Mouse (Mus musculus) ES-Bruce4 (cell line): ENCODE results near the gene Serpina3k. TPM values are rescaled to one million over a fixed set of nuclear protein-coding genes. Genes with fewer than 3 reads are reported as not detected.
"Not testable (repeated sequence)": the region's sequence is repeated elsewhere in the genome, so short reads cannot be mapped to it uniquely, and the experiment has no call there.

Experiments
- H3K27ac ChIP-seq: 2 replicates; pipeline ENCODE4 v1.5.1; 2012; ENCODE audit warnings: low read length, inconsistent platforms; ENCODE audit not compliant: insufficient read depth
- H3K27me3 ChIP-seq: 2 replicates; pipeline ENCODE4 v1.6.1; 2012; ENCODE audit warnings: mild to moderate bottlenecking, low read length, inconsistent platforms; ENCODE audit not compliant: control insufficient read depth, poor library complexity, insufficient read depth, severe bottlenecking
- H3K36me3 ChIP-seq: 2 replicates; pipeline ENCODE4 v1.6.1; 2012; ENCODE audit warnings: inconsistent platforms, mild to moderate bottlenecking, low read length, moderate library complexity; ENCODE audit not compliant: control insufficient read depth, poor library complexity, insufficient read depth, severe bottlenecking
- H3K4me1 ChIP-seq: one replicate; pipeline ENCODE4 v1.8.1; 2011; ENCODE audit warnings: low read length; ENCODE audit not compliant: control insufficient read depth, insufficient read depth
- H3K4me3 ChIP-seq: 2 replicates; pipeline ENCODE4 v1.5.1; 2011; ENCODE audit warnings: low read depth, mild to moderate bottlenecking, low read length
- H3K9ac ChIP-seq: 2 replicates; pipeline ENCODE4 v1.6.1; 2012; ENCODE audit warnings: low read depth, mild to moderate bottlenecking, inconsistent platforms; ENCODE audit not compliant: poor library complexity, severe bottlenecking
- H3K9me3 ChIP-seq: replicated peaks from 2 replicates; pipeline ENCODE4 v1.6.1; 2012; ENCODE audit warnings: mild to moderate bottlenecking, low read length, inconsistent platforms; ENCODE audit not compliant: control insufficient read depth, poor library complexity, insufficient read depth, severe bottlenecking
- CTCF ChIP-seq: IDR thresholded peaks from one replicate; pipeline ENCODE4 v1.8.1; 2011; ENCODE audit warnings: low read depth, low read length
- EP300 ChIP-seq: IDR thresholded peaks from 2 replicates; pipeline ENCODE4 v1.6.1; 2011; ENCODE audit warnings: low read depth, low read length; ENCODE audit not compliant: insufficient read depth
- POLR2A ChIP-seq: IDR thresholded peaks from one replicate; pipeline ENCODE4 v1.8.1; 2011; ENCODE audit warnings: low read length; ENCODE audit not compliant: insufficient read depth
- polyA plus RNA-seq: library from polyadenylated mRNA; stranded (reverse); fragments of >200 nt; gene quantifications from 2 replicates; pipeline ENCODE4 v1.2.4, GENCODE M21; 2011; ENCODE audit warnings: low read depth; ENCODE audit not compliant: missing spikeins, insufficient read depth, insufficient read length

The Serpina3k gene
- not detected in 2 replicates for polyA plus RNA-seq

DNA sequence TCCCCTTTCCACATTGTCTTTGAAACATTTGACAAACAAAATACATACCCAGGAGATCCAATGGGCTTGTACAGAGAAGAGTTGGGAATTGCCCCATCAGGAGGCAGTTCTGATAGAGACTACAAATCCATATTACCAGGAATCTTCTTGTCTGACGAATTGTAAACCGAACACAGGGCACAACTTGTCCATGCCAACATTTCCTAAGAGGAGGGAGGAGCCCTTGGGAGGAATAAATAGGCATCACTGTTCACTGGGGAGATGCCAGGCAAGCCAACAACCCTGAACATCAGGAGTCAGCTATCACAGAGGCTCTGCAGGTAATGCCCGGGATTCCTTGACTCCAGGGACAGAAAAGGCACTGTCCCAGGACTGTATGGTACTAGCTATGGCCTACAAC, at the start of gene Serpina3k, which contains the start of gene Serpina3m:
Gene Serpina3k (plus strand): TSS at position 261 of the 400 bp plus-strand sequence.
Gene Serpina3m (plus strand): TSS at position 261 of the 400 bp plus-strand sequence.
- H3K9ac ChIP-seq, H3K27ac ChIP-seq: not testable (repeated sequence)

DNA sequence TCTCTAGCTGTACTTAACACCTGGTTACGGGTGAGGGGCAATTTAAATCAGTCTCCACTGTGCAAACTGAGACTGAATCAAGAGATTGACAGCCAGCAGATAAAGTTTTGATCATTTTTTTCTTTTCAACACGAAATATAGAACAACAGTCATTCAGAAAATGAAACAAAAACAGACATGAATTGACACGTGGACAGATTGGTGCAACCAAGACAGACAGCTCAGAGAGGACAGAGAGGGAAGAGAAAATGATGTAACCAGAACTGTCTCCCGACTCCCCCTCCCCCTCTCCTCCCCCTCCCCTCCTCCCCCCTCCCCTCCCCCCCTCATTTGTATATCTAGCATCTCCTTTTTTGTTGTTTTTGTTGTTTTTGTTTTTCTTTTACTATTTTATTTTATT, 48.4 kb upstream of the Serpina3k start:
- Histone ChIP-seq H3K9me3 (peaks cover 3% of the 10 kb centered on the region; the same call in 1 of the 2 replicates), H3K9ac (no peak overlapping the region), H3K36me3 (no peaks in the 10 kb centered on the region), H3K4me1 (no peaks in the 10 kb centered on the region), H3K27me3 (no peaks in the 10 kb centered on the region), H3K27ac (no peak overlapping the region), H3K4me3 (no peak overlapping the region)
- no peak for TF ChIP-seq EP300
- no peak for TF ChIP-seq CTCF
- TF ChIP-seq POLR2A: no peak

More for the DNA sequence above, at the start of gene Serpina3k, which contains the start of gene Serpina3m:
- not testable (repeated sequence) for H3K27me3 ChIP-seq, H3K4me3 ChIP-seq, H3K36me3 ChIP-seq, H3K4me1 ChIP-seq, H3K9me3 ChIP-seq

DNA sequence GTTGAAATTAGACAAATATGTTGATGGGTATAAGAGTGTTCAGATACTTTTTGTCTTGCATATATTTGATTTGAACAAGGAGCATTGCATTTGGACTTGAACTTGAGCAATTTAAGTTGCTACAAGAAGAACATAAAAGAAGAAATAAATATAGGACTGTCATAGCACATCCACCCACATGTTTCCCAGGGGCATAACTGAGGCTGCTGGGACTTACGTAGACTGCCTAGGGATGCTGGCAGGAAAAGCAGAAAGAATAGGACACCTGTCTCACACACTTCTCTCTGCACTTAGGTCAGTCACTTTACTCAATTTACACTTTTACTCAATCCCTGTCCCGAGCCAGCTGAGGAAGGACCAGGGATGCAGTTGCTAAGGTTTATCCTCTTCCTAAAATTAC, 44.3 kb upstream of the Serpina3k start:
- Histone ChIP-seq H3K4me1 (no peaks in the 10 kb centered on the region), H3K27ac (no peak overlapping the region), H3K9me3 (peaks cover 3% of the 10 kb centered on the region; the same call in 1 of the 2 replicates), H3K9ac (no peak overlapping the region), H3K36me3 (no peaks in the 10 kb centered on the region), H3K4me3 (no peak overlapping the region), H3K27me3 (no peaks in the 10 kb centered on the region)
- TF ChIP-seq CTCF: no peak
- TF ChIP-seq POLR2A: no peak
- TF ChIP-seq EP300: no peak

DNA sequence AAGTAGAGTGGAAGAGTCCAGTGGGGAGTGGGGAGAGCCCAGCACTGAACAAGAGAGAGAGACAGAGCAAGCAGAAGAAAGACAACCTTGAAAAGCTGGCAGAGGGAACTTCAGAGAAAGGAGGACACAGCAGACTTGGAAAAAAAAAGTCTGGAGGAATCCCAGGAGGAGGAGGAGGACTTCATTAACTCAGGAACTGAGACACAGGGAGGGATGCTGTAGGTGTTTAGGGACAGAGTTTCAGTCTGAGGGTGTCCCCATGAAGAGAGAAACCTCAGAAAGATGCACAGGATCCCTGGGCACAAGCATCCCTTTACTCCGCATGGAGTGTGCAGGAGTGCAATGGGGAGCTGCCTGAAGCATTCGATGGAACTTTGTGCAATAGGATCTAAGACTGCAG, 40.2 kb upstream of the Serpina3k start:
- Histone ChIP-seq H3K9ac (no peak overlapping the region), H3K4me1 (no peaks in the 10 kb centered on the region), H3K4me3 (no peak overlapping the region), H3K9me3 (no peaks in the 10 kb centered on the region), H3K27me3 (no peaks in the 10 kb centered on the region), H3K27ac (no peak overlapping the region), H3K36me3 (no peaks in the 10 kb centered on the region)
- TF ChIP-seq EP300: no peak
- TF ChIP-seq POLR2A: no peak
- TF ChIP-seq CTCF: no peak

DNA sequence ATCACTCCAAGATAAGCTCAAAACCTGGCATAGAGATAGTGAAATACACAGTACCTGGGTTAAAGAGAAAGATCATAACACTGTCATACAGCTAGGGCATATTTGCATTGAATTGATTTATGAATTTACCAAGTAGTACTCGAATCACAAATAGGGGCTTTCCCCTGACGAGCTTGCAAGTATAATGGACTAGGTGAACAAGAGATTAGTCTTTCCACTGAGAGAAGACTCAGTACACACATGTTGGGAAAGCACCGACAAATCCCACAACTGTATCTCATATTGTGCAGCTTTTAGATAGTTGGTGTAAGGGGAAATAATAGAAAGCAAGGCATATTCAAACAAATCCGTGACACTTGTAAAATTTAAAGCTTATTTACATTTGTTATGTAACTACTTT, 32.3 kb upstream of the Serpina3k start:
- H3K4me1 ChIP-seq: no peaks in the 10 kb centered on the region
- no peak overlapping the region for H3K9ac ChIP-seq
- H3K36me3 ChIP-seq: no peaks in the 10 kb centered on the region
- no peak overlapping the region for H3K27ac ChIP-seq
- H3K9me3 ChIP-seq: peaks cover 5% of the 10 kb centered on the region; the same call in 1 of the 2 replicates
- no peak for TF ChIP-seq POLR2A
- no peak for TF ChIP-seq CTCF
- TF ChIP-seq EP300: no peak
- H3K4me3 ChIP-seq: no peak overlapping the region
- no peaks in the 10 kb centered on the region for H3K27me3 ChIP-seq

DNA sequence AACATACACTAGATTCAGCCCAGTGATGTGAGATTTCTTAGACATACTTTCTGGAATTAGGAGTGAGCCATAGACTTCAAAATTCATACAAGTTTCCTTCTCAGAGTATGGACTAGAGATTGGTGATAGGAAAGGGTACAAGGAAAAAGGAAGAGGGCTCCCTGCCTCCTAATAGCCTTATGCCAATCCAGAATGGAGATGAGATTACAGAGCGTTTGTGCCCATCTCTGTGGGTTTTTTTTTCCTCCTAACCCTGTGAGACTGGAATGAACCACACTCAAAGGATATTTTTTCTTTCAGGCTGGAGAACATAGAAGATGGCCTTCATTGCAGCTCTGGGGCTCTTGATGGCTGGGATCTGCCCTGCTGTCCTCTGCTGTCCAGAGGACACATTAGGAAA, 24.0 kb upstream of the Serpina3k start, which contains the start of gene Serpina3j:
Gene Serpina3j (plus strand): TSS at position 301 of the 400 bp plus-strand sequence.
- TF ChIP-seq CTCF (no peak), EP300 (no peak), POLR2A (no peak)

More for the DNA sequence above, 24.0 kb upstream of the Serpina3k start, which contains the start of gene Serpina3j:
- H3K27ac ChIP-seq: no peak within 1 kb of the TSS
- H3K9ac ChIP-seq: no peak within 1 kb of the TSS
- no peaks in the 10 kb centered on the region for H3K4me1 ChIP-seq
- peaks cover 2% of the 10 kb centered on the region; the same call in 1 of the 2 replicates for H3K9me3 ChIP-seq
- H3K36me3 ChIP-seq: no peaks in the 10 kb centered on the region
- no peak within 1 kb of the TSS for H3K4me3 ChIP-seq
- H3K27me3 ChIP-seq: no peaks in the 10 kb centered on the region
